Mouse (Mus musculus): ENCODE results near the gene Hist1h2ba. TPM values are rescaled to one million over a fixed set of nuclear protein-coding genes. Genes with fewer than 3 reads are reported as not detected.

The Hist1h2ba gene
- not detected in 2 replicates for total RNA-seq (2015; ENCODE audit: low replicate concordance)
- not detected in 2 replicates for total RNA-seq (2017; ENCODE audit: low replicate concordance)

DNA sequence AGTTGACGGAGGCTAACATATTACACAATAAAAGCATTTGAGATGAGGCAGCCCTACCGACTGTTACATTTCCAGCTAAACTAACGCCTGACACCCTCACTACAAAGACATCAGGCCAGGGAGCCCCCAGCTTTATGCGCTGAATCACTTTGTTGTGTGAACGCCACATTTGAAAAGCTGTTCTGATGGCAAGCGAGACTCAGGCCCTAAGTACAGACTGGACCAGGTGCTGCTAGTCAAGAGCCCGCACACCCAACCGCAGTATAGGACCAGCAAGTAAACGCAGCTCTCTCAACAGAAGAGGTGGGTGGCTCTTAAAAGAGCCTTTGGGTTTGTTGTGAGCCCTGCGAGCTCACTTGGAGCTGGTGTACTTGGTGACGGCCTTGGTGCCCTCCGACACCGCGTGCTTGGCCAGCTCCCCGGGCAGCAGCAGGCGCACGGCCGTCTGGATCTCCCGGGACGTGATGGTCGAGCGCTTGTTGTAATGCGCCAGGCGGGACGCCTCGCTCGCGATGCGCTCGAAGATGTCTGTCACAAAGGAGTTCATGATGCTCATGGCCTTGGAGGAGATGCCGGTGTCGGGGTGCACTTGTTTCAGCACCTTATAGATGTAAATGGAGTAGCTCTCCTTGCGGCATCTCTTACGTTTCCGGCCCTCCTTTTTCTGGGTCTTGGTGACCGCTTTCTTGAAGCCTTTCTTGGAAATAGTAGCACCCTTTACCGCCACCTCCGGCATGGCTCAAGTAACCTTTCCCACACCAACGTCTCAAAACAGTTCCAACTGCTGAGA, at the start of gene Hist1h2ba:
Gene Hist1h2ba, minus strand, starts transcription at position 736 of the 790 bp plus-strand sequence.
- no peak for ATAC-seq (replicated peaks; ENCODE audit: low FRiP score, poor library complexity, severe bottlenecking)

DNA sequence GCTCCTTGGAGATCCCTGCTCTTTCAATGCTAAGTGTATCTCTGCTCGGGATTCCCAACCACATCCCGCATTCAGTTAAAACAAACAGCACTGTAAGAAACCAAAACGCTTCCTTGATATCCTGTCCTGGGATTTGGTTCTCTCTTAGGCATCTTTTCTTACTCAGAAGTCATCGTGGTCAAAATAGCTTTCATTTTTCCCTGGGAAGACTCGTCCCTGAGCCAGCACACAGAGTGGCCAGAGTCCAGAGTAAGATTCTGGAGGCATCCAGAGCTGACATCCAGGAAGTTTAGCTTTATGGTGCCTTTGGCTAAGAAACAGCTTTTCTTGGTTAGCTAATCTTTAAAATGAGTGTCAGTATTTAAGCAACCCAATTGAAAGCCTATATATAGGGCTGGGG, 38.3 kb upstream of the Hist1h2ba start:
- ATAC-seq (replicated peaks; ENCODE audit: low FRiP score, poor library complexity, severe bottlenecking) = no peak

DNA sequence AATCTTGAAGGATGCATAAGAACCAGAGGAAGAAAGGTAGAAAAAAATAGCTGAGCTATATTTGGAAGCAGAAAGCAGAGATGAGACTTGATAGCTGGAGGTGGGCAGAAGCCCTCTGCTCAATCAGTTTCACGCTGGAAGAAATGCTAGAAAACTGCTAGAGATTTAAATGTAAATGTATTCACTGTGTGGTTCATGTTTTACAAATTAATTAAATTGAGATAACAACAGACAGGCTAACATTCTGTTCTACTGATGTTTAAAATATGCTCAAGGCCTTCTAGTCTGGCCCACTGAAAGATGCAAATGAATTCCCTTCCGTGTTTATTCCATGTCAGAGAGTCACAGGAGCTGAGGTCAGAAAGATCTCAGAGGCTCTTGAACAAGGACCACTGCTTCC, 37.9 kb upstream of the Hist1h2ba start:
- ATAC-seq (replicated peaks; ENCODE audit: low FRiP score, poor library complexity, severe bottlenecking) = no peak

DNA sequence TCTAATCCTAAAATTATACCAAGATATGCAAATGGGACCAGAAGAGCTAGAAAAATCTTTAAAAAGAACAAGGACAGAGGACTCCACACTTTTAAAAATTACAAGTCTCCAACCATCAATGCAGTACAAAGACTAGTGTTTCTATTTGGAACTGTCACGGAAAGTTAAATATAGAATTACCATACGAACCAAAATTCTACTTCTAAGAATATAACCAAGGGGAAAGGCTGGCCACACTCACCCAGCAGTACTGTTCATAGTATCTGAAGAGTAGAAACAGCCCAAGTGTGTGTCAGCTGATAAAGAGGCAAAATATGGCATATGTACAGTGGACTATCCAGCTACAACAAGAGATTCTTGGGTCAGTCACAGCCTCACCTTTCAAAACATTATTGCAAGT, 31.0 kb upstream of the Hist1h2ba start:
- ATAC-seq (replicated peaks; ENCODE audit: low FRiP score, poor library complexity, severe bottlenecking) = no peak

DNA sequence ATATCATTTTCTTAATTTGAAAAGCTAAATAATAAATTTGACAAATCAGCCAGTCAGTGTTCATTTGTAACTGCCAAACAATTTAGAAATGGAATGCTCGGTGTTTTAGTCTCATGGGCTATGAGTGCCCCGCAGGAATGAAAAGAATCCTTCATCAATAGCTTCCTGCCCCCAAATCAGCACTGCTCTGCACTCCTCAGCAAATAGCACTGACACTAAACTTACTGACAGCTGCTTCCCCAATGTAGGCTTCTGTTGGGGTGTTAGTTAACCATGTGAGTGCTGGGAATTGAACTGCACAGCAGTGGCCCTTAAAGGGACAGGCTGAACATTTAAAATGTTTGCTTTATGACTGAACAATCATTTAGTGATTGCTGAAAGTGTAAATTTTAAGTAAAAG, 25.8 kb upstream of the Hist1h2ba start:
- no peak for ATAC-seq (replicated peaks; ENCODE audit: low FRiP score, poor library complexity, severe bottlenecking)

DNA sequence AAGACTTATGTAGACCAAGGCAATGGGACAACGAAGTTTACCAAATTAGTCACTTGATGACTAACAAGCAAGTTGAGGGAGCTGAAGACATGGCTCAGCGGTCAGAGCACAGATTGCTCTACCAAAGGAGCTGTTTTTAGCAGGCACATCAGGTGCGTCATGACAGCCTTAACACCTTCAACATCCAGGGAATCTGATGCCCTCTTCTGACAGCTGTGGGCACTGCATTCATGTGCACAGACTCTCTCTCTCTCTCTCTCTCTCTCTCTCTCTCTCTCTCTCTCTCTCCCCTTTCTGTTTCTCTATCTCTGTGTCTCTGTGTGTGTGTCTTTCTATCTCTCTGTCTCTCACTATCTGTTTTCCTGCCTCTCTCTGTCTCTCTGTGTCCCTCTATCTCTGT, 17.0 kb upstream of the Hist1h2ba start:
- no peak for ATAC-seq (replicated peaks; ENCODE audit: low FRiP score, poor library complexity, severe bottlenecking)

DNA sequence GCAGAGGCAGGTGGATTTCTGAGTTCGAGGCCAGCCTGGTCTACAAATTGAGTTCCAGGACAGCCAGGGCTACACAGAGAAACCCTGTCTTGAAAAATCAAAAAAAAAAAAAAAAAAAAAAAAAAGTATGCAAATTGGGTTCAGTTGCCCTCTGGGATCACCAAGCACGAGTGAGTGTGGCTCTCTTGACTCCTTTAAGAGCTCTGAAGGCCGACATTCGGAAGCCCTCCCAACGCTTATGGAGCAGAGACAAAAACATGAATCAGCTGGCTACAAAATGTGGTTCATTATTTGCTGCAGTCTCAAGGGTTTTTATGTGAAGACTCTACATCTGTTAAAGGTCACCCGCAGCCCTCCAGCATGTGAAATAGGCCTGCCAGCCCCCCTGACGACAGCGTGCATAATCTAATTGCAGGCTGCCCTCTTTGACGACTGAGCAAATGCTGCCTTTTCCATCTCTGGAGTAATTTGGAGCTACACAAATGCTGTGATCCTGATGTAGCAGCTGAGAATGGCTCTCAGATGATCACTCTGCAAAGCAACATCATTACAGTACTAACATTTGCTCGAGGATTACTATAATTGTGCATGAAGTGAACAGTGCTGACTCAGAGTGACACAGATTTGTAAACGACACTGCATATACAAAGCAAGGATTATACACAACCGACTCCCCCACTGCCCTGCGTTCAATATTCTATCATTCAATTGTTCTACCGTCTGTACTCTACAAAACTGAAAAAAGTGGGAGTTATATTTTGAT, 15.7 kb upstream of the Hist1h2ba start:
- ATAC-seq (replicated peaks; ENCODE audit: low FRiP score, poor library complexity, severe bottlenecking) = no peak

DNA sequence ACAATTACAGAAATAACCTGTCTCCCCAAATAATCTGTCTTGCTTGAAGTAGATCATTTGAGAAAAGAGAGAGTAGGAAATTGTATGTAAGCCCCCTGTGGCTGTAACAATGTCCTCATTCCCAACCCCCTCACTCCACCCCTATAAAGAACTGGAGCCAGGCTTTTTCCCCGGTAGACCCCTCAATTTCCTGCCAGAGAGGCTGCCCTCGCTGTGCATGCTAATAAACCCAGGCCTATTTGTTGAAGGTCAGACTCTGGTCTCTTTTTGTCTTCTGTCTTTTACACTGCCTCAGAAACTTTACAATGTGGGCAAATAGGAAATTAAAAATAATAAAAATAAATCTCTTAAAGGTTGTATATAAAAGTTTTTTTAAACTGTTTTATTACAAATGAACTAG, 12.3 kb upstream of the Hist1h2ba start:
- no peak for ATAC-seq (replicated peaks; ENCODE audit: low FRiP score, poor library complexity, severe bottlenecking)

DNA sequence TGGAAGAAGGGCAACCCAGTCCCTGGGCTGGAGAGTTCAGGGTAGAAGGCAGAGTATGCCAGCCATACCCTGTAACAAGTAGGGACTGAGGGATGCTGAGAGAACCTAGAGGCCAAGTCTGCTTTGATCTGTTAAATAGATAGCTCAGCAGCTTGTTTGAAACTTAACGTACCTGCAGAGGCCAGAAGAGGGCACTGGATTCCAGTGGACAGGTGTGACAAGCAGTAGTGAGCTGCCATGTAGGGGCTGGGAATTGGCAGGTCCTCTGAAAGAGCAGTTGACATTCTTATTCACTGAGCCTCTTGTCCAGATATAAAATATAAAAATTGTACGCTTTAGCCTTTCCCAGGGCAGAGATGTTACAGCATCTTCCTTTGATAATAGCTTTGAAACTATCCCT, 8.9 kb upstream of the Hist1h2ba start:
- no peak for ATAC-seq (replicated peaks; ENCODE audit: low FRiP score, poor library complexity, severe bottlenecking)

- ATAC-seq (replicated peaks; ENCODE audit: low FRiP score, poor library complexity, severe bottlenecking) = no peak
These were observed 6.3 kb upstream of the Hist1h2ba start for GRCm38 (mm10) chr13:23940291-23940690.

DNA sequence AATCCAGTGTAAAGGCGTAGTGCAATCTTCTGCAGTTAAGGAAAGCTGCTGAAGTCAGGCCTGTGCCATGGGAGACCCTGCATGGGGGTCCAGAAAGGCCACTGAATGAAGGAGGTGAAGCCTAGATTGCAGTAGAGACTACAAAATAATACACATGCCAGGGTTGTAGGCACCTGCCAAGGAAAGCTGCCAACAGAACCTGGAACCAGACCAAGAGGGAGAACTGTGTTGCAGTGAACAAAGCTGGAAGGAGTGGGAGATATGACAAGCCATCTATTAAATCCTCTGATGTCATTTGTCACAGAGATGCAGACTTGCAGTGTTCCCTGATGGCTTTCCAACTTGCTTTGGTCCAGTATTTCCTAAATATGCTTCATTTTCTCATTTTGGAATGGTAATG, 4.7 kb upstream of the Hist1h2ba start:
- no peak for ATAC-seq (replicated peaks; ENCODE audit: low FRiP score, poor library complexity, severe bottlenecking)

DNA sequence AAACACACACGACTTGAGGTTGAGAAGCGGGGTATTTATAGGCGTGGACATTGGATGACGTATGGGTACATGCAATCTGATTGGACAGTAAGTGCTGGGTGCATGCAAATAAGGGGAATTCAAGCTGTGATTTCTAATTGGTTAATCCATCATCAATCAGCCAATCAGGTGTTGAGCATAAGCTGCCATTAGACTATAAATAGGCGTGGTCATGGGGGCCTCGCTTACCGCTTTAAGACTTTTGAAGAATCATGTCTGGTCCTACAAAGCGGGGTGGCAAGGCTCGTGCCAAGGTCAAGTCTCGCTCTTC, 210 bp upstream of the Hist1h2ba start, which contains the start of gene Hist1h2aa:
Gene Hist1h2aa, plus strand, starts transcription at position 252 of the 310 bp plus-strand sequence.
- ATAC-seq (replicated peaks; ENCODE audit: low FRiP score, poor library complexity, severe bottlenecking) = no peak

DNA sequence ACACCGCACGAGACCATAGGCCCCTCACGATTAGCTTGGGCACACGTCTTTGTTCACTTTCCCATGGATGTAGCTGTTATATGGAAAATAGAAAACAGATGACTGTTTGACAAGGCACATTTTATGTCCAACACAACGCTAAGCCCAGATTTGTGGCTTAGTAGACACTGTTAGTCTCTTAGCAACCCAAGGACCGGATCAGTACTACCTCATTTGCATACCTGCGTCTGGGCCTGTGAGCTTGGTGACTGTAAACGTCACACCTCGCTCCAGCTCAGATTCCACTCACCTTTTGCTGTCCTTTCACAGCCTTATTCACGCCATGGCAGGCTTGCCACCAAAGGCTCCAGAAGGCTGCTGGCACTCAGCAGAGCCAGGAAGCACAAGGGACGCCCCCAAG, 3.1 kb downstream of the Hist1h2ba start:
- no peak for ATAC-seq (replicated peaks; ENCODE audit: low FRiP score, poor library complexity, severe bottlenecking)

- ATAC-seq (replicated peaks; ENCODE audit: low FRiP score, poor library complexity, severe bottlenecking) = no peak
These were observed 3.5 kb downstream of the Hist1h2ba start for GRCm38 (mm10) chr13:23930461-23930860.

DNA sequence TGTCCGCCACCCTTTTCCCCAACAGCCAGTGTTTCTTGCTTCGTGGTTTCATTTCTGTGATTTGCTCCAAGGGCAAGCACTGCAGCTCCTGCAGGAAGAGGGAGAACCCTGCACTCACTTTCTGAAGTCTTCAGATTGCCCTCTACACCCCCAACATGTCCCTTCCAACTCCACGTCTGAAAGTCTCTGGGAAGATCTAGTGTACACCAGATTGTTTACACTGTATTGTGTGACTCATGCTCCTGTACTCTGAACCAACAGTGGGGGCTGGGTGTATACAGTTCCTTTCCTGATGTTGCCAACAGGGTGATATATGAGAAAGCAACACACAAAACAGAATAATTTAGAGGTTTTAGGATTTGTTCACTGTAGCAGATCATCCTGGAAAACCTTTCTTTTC, 5.3 kb downstream of the Hist1h2ba start:
- no peak for ATAC-seq (replicated peaks; ENCODE audit: low FRiP score, poor library complexity, severe bottlenecking)

DNA sequence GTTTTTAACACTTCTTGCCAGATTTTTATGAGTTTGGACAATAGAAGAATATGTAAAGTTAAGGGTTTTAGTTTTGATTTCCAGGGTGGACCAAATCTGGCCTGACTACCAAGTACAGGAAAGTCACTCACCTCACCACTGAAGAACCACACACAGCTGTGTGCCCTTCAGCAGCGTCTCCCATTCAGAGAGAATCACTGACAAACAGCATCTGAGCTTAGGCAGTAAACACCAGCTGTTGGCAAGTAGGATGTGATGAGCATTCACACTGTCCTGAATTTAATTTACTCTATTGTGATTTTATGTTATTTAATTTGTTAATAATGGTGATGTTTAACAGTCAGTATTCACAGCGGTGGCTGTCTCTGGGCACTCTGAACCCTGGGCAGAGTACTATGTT, 8.2 kb downstream of the Hist1h2ba start:
- no peak for ATAC-seq (replicated peaks; ENCODE audit: low FRiP score, poor library complexity, severe bottlenecking)

- no peak for ATAC-seq (replicated peaks; ENCODE audit: low FRiP score, poor library complexity, severe bottlenecking)
These were observed 16.3 kb downstream of the Hist1h2ba start for GRCm38 (mm10) chr13:23917674-23918073.

- no peak for ATAC-seq (replicated peaks; ENCODE audit: low FRiP score, poor library complexity, severe bottlenecking)
These were observed 17.8 kb downstream of the Hist1h2ba start for GRCm38 (mm10) chr13:23916132-23916531.

DNA sequence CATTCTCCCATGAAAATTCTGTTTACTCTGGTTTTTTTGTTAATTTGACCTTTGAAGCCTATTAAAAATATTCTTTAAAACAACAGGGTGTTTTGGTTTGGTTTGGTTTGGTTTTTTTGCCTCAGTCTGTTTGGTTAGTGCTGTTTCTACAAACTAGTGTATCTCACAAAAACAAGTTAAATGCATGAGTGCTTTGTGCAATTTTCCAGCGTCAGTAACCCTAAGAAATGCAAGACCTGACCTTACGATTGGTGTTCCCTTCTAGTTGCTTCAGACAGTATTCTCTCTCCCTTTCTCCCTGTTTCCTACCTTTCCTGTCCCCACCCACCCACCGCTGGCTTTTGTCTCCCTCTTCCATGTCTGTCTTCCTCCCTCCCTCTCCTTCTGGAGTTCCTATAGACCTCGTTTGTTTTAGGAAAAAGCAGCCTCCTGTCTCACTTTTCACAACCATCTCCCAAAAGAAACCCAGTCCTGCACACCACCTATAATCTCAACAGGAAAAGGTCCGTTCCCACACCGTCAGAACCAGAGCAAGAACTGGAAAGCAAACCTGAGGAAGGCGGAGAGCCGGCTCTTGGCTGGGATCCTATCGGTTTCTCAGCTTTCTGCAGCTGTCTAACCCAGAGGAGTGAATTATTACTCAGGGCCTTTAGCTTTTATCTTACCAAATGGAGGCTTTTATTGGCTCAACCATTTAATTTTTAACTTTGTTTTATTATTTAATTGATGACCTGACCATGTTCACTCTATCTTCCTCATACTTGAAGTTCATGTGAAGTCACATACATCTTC, 19.4 kb downstream of the Hist1h2ba start, which contains the start of gene Slc17a4:
Gene Slc17a4, minus strand, starts transcription at position 634 of the 792 bp plus-strand sequence.
- peak; percentile 61; the same call in 1 of the 2 replicates for ATAC-seq (replicated peaks; ENCODE audit: low FRiP score, poor library complexity, severe bottlenecking)

GRCm38 (mm10) chr13:23913791-23914306, 20.1 kb downstream of the Hist1h2ba start:
- ATAC-seq (replicated peaks; ENCODE audit: low FRiP score, poor library complexity, severe bottlenecking) = no peak; the same call in 1 of the 2 replicates
